Mouse (Mus musculus) midbrain, embryonic 12.5 days (tissue): Measurements from ENCODE around the gene 4933430I17Rik. TPM values are rescaled to one million over a fixed set of nuclear protein-coding genes. Genes with fewer than 3 reads are reported as not detected.
"Not testable (repeated sequence)": the region's sequence is repeated elsewhere in the genome, so short reads cannot be mapped to it uniquely, and the experiment has no call there.

Experiments
- ATAC-seq: fragments of 200-750 bp; cut with Nextera tagmentation; 2 replicates; pipeline ENCODE4 v1.8.0; 2017; ENCODE audit warnings: low read depth, moderate TSS enrichment, moderate library complexity; ENCODE audit not compliant: low FRiP score
- H3K27ac ChIP-seq: fragments of 300-500 bp; sonication (generic); replicated peaks from 2 replicates; pipeline ENCODE4 v1.5.1; 2016; ENCODE audit warnings: mild to moderate bottlenecking
- H3K27me3 ChIP-seq: fragments of 300-500 bp; sonication (generic); 2 replicates; pipeline ENCODE4 v1.6.1; 2016; ENCODE audit warnings: mild to moderate bottlenecking
- H3K36me3 ChIP-seq: fragments of 300-500 bp; sonication (generic); 2 replicates; pipeline ENCODE4 v1.6.1; 2016
- H3K4me1 ChIP-seq: fragments of 300-500 bp; sonication (generic); 2 replicates; pipeline ENCODE4 v1.6.1; 2016
- H3K4me2 ChIP-seq: fragments of 300-500 bp; sonication (generic); replicated peaks from 2 replicates; pipeline ENCODE4 v1.6.1; 2016; ENCODE audit warnings: mild to moderate bottlenecking, moderate library complexity
- H3K4me3 ChIP-seq: fragments of 300-500 bp; sonication (generic); 2 replicates; pipeline ENCODE4 v1.5.1; 2016; ENCODE audit warnings: mild to moderate bottlenecking
- H3K9ac ChIP-seq: fragments of 300-500 bp; sonication (generic); replicated peaks from 2 replicates; pipeline ENCODE4 v1.6.1; 2016; ENCODE audit warnings: mild to moderate bottlenecking, moderate library complexity
- H3K9me3 ChIP-seq: fragments of 300-500 bp; sonication (generic); 2 replicates; pipeline ENCODE4 v1.6.1; 2016; ENCODE audit warnings: mild to moderate bottlenecking
- WGBS: fragments of 180-500 bp; shearing (Covaris S2); methylation state at CpG from one replicate; pipeline ENCODE4 v1.1.7; 2016; 5-methylcytosine and 5-hydroxymethylcytosine counted together
- polyA plus RNA-seq: library from polyadenylated mRNA; unstranded; fragments of >200 nt; fragmentation: Nextera tagmentation; extraction: Ambion mirVana; gene quantifications from 2 replicates; pipeline ENCODE4 v1.2.1, GENCODE M21; 2016

The 4933430I17Rik gene
- polyA plus RNA-seq, 1 experiment from 2014 or later, result 1.4 TPM

- Histone ChIP-seq H3K36me3 (no peaks in the 10 kb centered on the region), H3K9me3 (no peaks in the 10 kb centered on the region), H3K27me3 (no peaks in the 10 kb centered on the region), H3K9ac (no peak overlapping the region), H3K27ac (no peak overlapping the region), H3K4me3 (no peak overlapping the region), H3K4me2 (no peak overlapping the region), H3K4me1 (peaks cover 19% of the 10 kb centered on the region)
- 87% methylated on average over 1 of the region's 1 CpGs for WGBS
- no peak for ATAC-seq
These were observed 65.7 kb downstream of the 4933430I17Rik start for GRCm38 (mm10) chr4:62590878-62591277.

GRCm38 (mm10) chr4:62591326-62591725, 66.2 kb downstream of the 4933430I17Rik start:
- no peak overlapping the region for H3K4me3 ChIP-seq
- no peaks in the 10 kb centered on the region for H3K36me3 ChIP-seq
- H3K27ac ChIP-seq, result no peak overlapping the region
- no peaks in the 10 kb centered on the region for H3K9me3 ChIP-seq
- H3K9ac ChIP-seq, result no peak overlapping the region
- 11% methylated on average over 11 of the region's 11 CpGs for whole genome bisulfite sequencing
- no peak for ATAC-seq
- no peak overlapping the region for H3K4me2 ChIP-seq
- peaks cover 19% of the 10 kb centered on the region for H3K4me1 ChIP-seq
- H3K27me3 ChIP-seq, result no peaks in the 10 kb centered on the region

- H3K4me2 ChIP-seq, H3K27me3 ChIP-seq, H3K9ac ChIP-seq, H3K36me3 ChIP-seq, H3K9me3 ChIP-seq, ATAC-seq, H3K27ac ChIP-seq, H3K4me3 ChIP-seq: not testable (repeated sequence)
- H3K4me1 ChIP-seq, result peaks cover 19% of the 10 kb centered on the region
- 92% methylated on average over 24 of the region's 24 CpGs for WGBS
These were observed 68.5 kb downstream of the 4933430I17Rik start for GRCm38 (mm10) chr4:62593546-62594240.

DNA sequence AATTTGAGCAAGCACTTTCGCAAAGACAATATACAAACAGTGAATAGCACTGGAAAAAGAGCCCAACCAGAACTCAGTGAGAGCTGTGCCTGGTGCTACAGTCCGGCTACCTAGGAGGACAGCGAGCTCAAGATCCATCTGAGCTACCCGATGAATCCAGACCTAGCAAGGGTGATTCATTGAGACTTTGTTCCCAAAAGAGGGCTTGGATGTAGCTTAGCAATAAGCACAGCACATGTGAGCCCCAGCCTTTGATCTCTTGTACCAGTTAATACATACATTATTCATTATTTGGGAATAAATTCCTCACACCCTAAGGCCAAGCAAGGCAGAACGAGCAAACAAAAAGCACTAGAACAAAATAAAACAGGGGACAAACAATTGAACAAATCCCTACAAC, 69.3 kb downstream of the 4933430I17Rik start:
- no peaks in the 10 kb centered on the region for H3K27me3 ChIP-seq
- 38% methylated on average over 5 of the region's 5 CpGs for WGBS
- peak overlapping the region; percentile 61; the same call in 1 of the 2 replicates for H3K27ac ChIP-seq
- no peak overlapping the region for H3K4me3 ChIP-seq
- H3K9ac ChIP-seq, result no peak overlapping the region
- H3K9me3 ChIP-seq, result no peaks in the 10 kb centered on the region
- no peak overlapping the region for H3K4me2 ChIP-seq
- H3K4me1 ChIP-seq, result peaks cover 19% of the 10 kb centered on the region
- ATAC-seq, result peak; percentile 74
- no peaks in the 10 kb centered on the region for H3K36me3 ChIP-seq

DNA sequence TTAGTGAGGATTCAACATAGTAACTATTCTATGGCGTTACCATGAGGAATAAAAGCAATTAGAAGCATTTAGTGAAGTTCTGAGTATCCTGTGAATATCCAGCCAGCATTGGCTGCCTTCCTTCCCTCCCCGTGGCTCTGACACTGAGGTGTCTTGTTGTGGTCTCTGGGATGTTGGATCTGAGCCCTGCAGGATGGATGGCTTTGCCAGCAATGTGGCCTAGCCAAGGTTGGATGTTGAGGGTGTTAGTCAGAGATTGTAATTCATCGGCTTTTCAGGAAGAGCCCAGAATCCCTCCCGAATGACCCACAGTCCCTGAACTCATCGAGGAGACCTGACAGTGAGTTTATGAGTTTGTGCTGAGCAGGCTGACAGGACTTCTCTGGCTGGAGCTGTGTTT, 70.9 kb downstream of the 4933430I17Rik start:
- Histone ChIP-seq H3K27me3 (no peaks in the 10 kb centered on the region), H3K4me2 (no peak overlapping the region), H3K9me3 (no peaks in the 10 kb centered on the region), H3K27ac (no peak overlapping the region), H3K36me3 (no peaks in the 10 kb centered on the region), H3K4me1 (peaks cover 14% of the 10 kb centered on the region; the same call in 1 of the 2 replicates), H3K4me3 (no peak overlapping the region), H3K9ac (no peak overlapping the region)
- WGBS, result 86% methylated on average over 5 of the region's 5 CpGs
- no peak for ATAC-seq

Other genes with a start within 250 kb of the 4933430I17Rik start
- gene Fkbp15, start 164.8 kb upstream of the 4933430I17Rik start, polyA plus RNA-seq, result 24.5 and 27.5 TPM in 2 replicates
- gene Slc31a1, start 164.6 kb upstream of the 4933430I17Rik start, polyA plus RNA-seq, result 48.1 and 48.6 TPM in 2 replicates
- 146 and 157 TPM in 2 replicates for gene Cdc26, start 116.7 kb upstream of the 4933430I17Rik start, polyA plus RNA-seq
- 25.3 and 26.4 TPM in 2 replicates for gene Prpf4, start 116.6 kb upstream of the 4933430I17Rik start, polyA plus RNA-seq
- gene Rnf183, start 90.1 kb upstream of the 4933430I17Rik start, polyA plus RNA-seq, result 0.13 and 0.41 TPM in 2 replicates
- gene Wdr31, start 54.5 kb upstream of the 4933430I17Rik start, polyA plus RNA-seq, result 8.8 and 9.4 TPM in 2 replicates
- gene Bspry, start 45.3 kb upstream of the 4933430I17Rik start, polyA plus RNA-seq, result 0.82 and 0.88 TPM in 2 replicates
- gene Hdhd3, start 21.9 kb upstream of the 4933430I17Rik start, polyA plus RNA-seq, result 12.0 and 12.8 TPM in 2 replicates
- gene Alad, start 5.5 kb upstream of the 4933430I17Rik start, polyA plus RNA-seq, result 67.3 and 68.4 TPM in 2 replicates
- gene Pole3, start 301 bp upstream of the 4933430I17Rik start, polyA plus RNA-seq, result 102 and 110 TPM in 2 replicates
- 58.5 and 60.2 TPM in 2 replicates for gene Rgs3, start 34.5 kb downstream of the 4933430I17Rik start, polyA plus RNA-seq